Mouse (Mus musculus) liver, embryonic 15.5 days (tissue): ENCODE data around the gene Ptbp3. TPM values are rescaled to one million over a fixed set of nuclear protein-coding genes. Genes with fewer than 3 reads are reported as not detected.

Experiments
- ATAC-seq: fragments of 200-750 bp; cut with Nextera tagmentation; 2 replicates; pipeline ENCODE4 v1.8.0; 2017; ENCODE audit warnings: moderate number of reproducible peaks, mild to moderate bottlenecking, moderate library complexity; ENCODE audit not compliant: insufficient read depth
- H3K27ac ChIP-seq: fragments of 300-500 bp; sonication (generic); replicated peaks from 2 replicates; pipeline ENCODE4 v1.5.1; 2015; ENCODE audit warnings: mild to moderate bottlenecking, inconsistent platforms
- H3K27me3 ChIP-seq: fragments of 300-500 bp; sonication (generic); 2 replicates; pipeline ENCODE4 v1.6.1; 2015; ENCODE audit warnings: mild to moderate bottlenecking, inconsistent platforms
- H3K36me3 ChIP-seq: fragments of 300-500 bp; sonication (generic); replicated peaks from 2 replicates; pipeline ENCODE4 v1.6.1; 2015; ENCODE audit warnings: moderate library complexity, mild to moderate bottlenecking, inconsistent platforms
- H3K4me1 ChIP-seq: fragments of 300-500 bp; sonication (generic); replicated peaks from 2 replicates; pipeline ENCODE4 v1.6.1; 2015; ENCODE audit warnings: inconsistent platforms
- H3K4me2 ChIP-seq: fragments of 300-500 bp; sonication (generic); 2 replicates; pipeline ENCODE4 v1.6.1; 2015; ENCODE audit warnings: moderate library complexity, mild to moderate bottlenecking, inconsistent platforms
- H3K4me3 ChIP-seq: fragments of 300-500 bp; sonication (generic); replicated peaks from 2 replicates; pipeline ENCODE4 v1.5.1; 2015; ENCODE audit warnings: mild to moderate bottlenecking, inconsistent platforms
- H3K9ac ChIP-seq: fragments of 300-500 bp; sonication (generic); 2 replicates; pipeline ENCODE4 v1.6.1; 2015; ENCODE audit warnings: moderate library complexity, mild to moderate bottlenecking, inconsistent platforms
- H3K9me3 ChIP-seq: fragments of 300-500 bp; sonication (generic); replicated peaks from 2 replicates; pipeline ENCODE4 v1.6.1; 2016; ENCODE audit warnings: inconsistent platforms
- WGBS: fragments of 180-500 bp; shearing (Covaris S2); methylation state at CpG from one replicate; pipeline ENCODE4 v1.1.7; 2015; ENCODE audit warnings: mixed read lengths; ENCODE audit not compliant: insufficient replicate concordance; 5-methylcytosine and 5-hydroxymethylcytosine counted together
- polyA plus RNA-seq: library from polyadenylated mRNA; unstranded; fragments of >200 nt; fragmentation: Nextera tagmentation; extraction: Ambion mirVana; gene quantifications from 2 replicates; pipeline ENCODE4 v1.2.1, GENCODE M21; 2015

The Ptbp3 gene
- polyA plus RNA-seq, 1 experiment from 2014 or later: 50.5 TPM

GRCm38 (mm10) chr4:59434039-59434438, 115.1 kb downstream of the Ptbp3 start:
- Histone ChIP-seq H3K36me3 (no peaks in the 10 kb centered on the region), H3K4me1 (peaks cover 80% of the 10 kb centered on the region), H3K9me3 (no peaks in the 10 kb centered on the region), H3K27me3 (no peaks in the 10 kb centered on the region), H3K4me3 (no peak overlapping the region), H3K27ac (no peak overlapping the region), H3K9ac (no peak overlapping the region), H3K4me2 (no peak overlapping the region)
- WGBS: 40% methylated on average over 3 of the region's 3 CpGs
- ATAC-seq: no peak

GRCm38 (mm10) chr4:59429128-59429527, 120.0 kb downstream of the Ptbp3 start:
- peaks cover 51% of the 10 kb centered on the region for H3K4me1 ChIP-seq
- no peaks in the 10 kb centered on the region for H3K9me3 ChIP-seq
- ATAC-seq: no peak
- peaks cover 6% of the 10 kb centered on the region; the same call in 1 of the 2 replicates for H3K36me3 ChIP-seq
- no peak overlapping the region for H3K4me3 ChIP-seq
- no peak overlapping the region for H3K27ac ChIP-seq
- H3K9ac ChIP-seq: no peak overlapping the region
- WGBS: 43% methylated on average over 6 of the region's 6 CpGs
- no peak overlapping the region for H3K4me2 ChIP-seq
- H3K27me3 ChIP-seq: no peaks in the 10 kb centered on the region

GRCm38 (mm10) chr4:59426429-59426828, 122.7 kb downstream of the Ptbp3 start:
- Histone ChIP-seq H3K9ac (no peak overlapping the region), H3K27ac (no peak overlapping the region), H3K36me3 (peaks cover 6% of the 10 kb centered on the region; the same call in 1 of the 2 replicates), H3K4me1 (peaks cover 28% of the 10 kb centered on the region), H3K4me3 (no peak overlapping the region), H3K9me3 (no peaks in the 10 kb centered on the region), H3K27me3 (no peaks in the 10 kb centered on the region), H3K4me2 (no peak overlapping the region)
- ATAC-seq: no peak
- 75% methylated on average over 5 of the region's 5 CpGs for WGBS

GRCm38 (mm10) chr4:59422808-59423207, 126.4 kb downstream of the Ptbp3 start:
- H3K36me3 ChIP-seq: peaks cover 12% of the 10 kb centered on the region; the same call in 1 of the 2 replicates
- H3K9ac ChIP-seq: no peak overlapping the region
- no peak overlapping the region for H3K4me2 ChIP-seq
- peaks cover 6% of the 10 kb centered on the region; the same call in 1 of the 2 replicates for H3K4me1 ChIP-seq
- H3K27me3 ChIP-seq: no peaks in the 10 kb centered on the region
- no peak for ATAC-seq
- no peaks in the 10 kb centered on the region for H3K9me3 ChIP-seq
- H3K27ac ChIP-seq: no peak overlapping the region
- no peak overlapping the region for H3K4me3 ChIP-seq

- Histone ChIP-seq H3K27ac (no peak overlapping the region), H3K4me2 (no peak overlapping the region), H3K4me1 (peaks cover 6% of the 10 kb centered on the region; the same call in 1 of the 2 replicates), H3K9ac (no peak overlapping the region), H3K9me3 (no peaks in the 10 kb centered on the region), H3K27me3 (no peaks in the 10 kb centered on the region), H3K36me3 (peaks cover 14% of the 10 kb centered on the region; the same call in 1 of the 2 replicates), H3K4me3 (no peak overlapping the region)
- no peak for ATAC-seq
- 66% methylated on average over 5 of the region's 5 CpGs for WGBS
Measured at GRCm38 (mm10) chr4:59422025-59422783, 127.0 kb downstream of the Ptbp3 start.

Other genes with a start within 250 kb of the Ptbp3 start
- 9.6 and 10.0 TPM in 2 replicates for gene Susd1, start 110.7 kb downstream of the Ptbp3 start, polyA plus RNA-seq
- gene Hsdl2, start 32.2 kb upstream of the Ptbp3 start, polyA plus RNA-seq: 19.2 and 19.6 TPM in 2 replicates
- gene E130308A19Rik, start 76.8 kb upstream of the Ptbp3 start, polyA plus RNA-seq: 9.8 and 9.9 TPM in 2 replicates